In genomic region chr7:80652289-80652688, GRCm38 (mm10) we compare ENCODE assay signal across 9 mouse cellular contexts. TPM values are rescaled to one million over a fixed set of nuclear protein-coding genes. Genes with fewer than 3 reads are reported as not detected.
DNase-seq lines count a peak whose midpoint lies in the region; ATAC-seq and TF ChIP-seq lines count a peak whose summit lies in the region.
"Had no signal": no experiment of that assay in that cellular context is flagged by ENCODE, and none has a peak within 500 bp of the region (broad histone marks: within the 10 kb centered on the region; RNA-seq: fewer than 3 reads in every experiment).

No protein-coding gene starts in this region.

- no peaks in the 10 kb centered on the region for H3K9me3 ChIP-seq in embryonic facial prominence, embryonic 13.5 days
- no peaks in the 10 kb centered on the region for H3K9me3 ChIP-seq in hindbrain, embryonic 16.5 days (ENCODE audit: control insufficient read depth, low read length)
- H3K9me3 ChIP-seq in neural tube, embryonic 14.5 days (ENCODE audit: control insufficient read depth, low read length), result no peaks in the 10 kb centered on the region
- H3K9me3 ChIP-seq: G1E had no signal

- no peak overlapping the region for H3K4me3 ChIP-seq in layer of hippocampus, adult 2 months
- no peak overlapping the region for H3K4me3 ChIP-seq in embryonic facial prominence, embryonic 13.5 days
- H3K4me3 ChIP-seq in hindbrain, embryonic 16.5 days (ENCODE audit: low read length), result no peak overlapping the region
- H3K4me3 ChIP-seq in neural tube, embryonic 14.5 days (ENCODE audit: low read depth, low read length), result no peak overlapping the region

- no peak for DNase-seq in layer of hippocampus, adult 2 months (ENCODE audit: low spot score in 2 of 2)
- no peak for DNase-seq in layer of hippocampus, postnatal 10 days (ENCODE audit: low spot score in 2 of 2)
- DNase-seq in right cerebral cortex, postnatal 14 days, result no peak

- peak overlapping the region; percentile 89 for H3K27ac ChIP-seq in layer of hippocampus, adult 2 months
- H3K27ac ChIP-seq in embryonic facial prominence, embryonic 13.5 days, result peak overlapping the region; percentile 69
- peak overlapping the region; percentile 37 for H3K27ac ChIP-seq in hindbrain, embryonic 16.5 days (ENCODE audit: low read depth, low read length)
- H3K27ac ChIP-seq in neural tube, embryonic 14.5 days (ENCODE audit: low read depth, low read length), result peak overlapping the region; percentile 24; the same call in 1 of the 2 replicates

- no peak overlapping the region for H3K9ac ChIP-seq in embryonic facial prominence, embryonic 13.5 days
- no peak overlapping the region for H3K9ac ChIP-seq in hindbrain, embryonic 16.5 days (ENCODE audit: low read depth, low read length)
- H3K9ac ChIP-seq in neural tube, embryonic 14.5 days (replicated peaks; ENCODE audit: low read depth, low read length), result no peak overlapping the region

- no peak for TF ChIP-seq CTCF in layer of hippocampus, adult 2 months (conservative IDR thresholded peaks at IDR 0.05)

- H3K36me3 ChIP-seq in embryonic facial prominence, embryonic 13.5 days, result no peaks in the 10 kb centered on the region
- H3K36me3 ChIP-seq in hindbrain, embryonic 16.5 days (ENCODE audit: control insufficient read depth, insufficient read depth, low read length), result no peaks in the 10 kb centered on the region
- H3K36me3 ChIP-seq in neural tube, embryonic 14.5 days (ENCODE audit: control insufficient read depth, insufficient read depth, low read length), result no peaks in the 10 kb centered on the region

- 55% methylated on average over 5 of the region's 5 CpGs for WGBS in embryonic facial prominence, embryonic 13.5 days
- 43% methylated on average over 5 of the region's 5 CpGs for WGBS in hindbrain, embryonic 16.5 days
- WGBS in neural tube, embryonic 14.5 days, result 40% methylated on average over 5 of the region's 5 CpGs

- H3K27me3 ChIP-seq in embryonic facial prominence, embryonic 13.5 days, result no peaks in the 10 kb centered on the region
- no peaks in the 10 kb centered on the region for H3K27me3 ChIP-seq in hindbrain, embryonic 16.5 days (replicated peaks; ENCODE audit: control insufficient read depth, insufficient read depth, low read length)
- H3K27me3 ChIP-seq in neural tube, embryonic 14.5 days (ENCODE audit: control insufficient read depth, insufficient read depth, low read length), result no peaks in the 10 kb centered on the region

- ATAC-seq in embryonic facial prominence, embryonic 13.5 days (ENCODE audit: insufficient number of reproducible peaks, insufficient read depth, low FRiP score, low TSS enrichment, low read depth), result no peak
- ATAC-seq in hindbrain, embryonic 16.5 days, result peak; percentile 57
- peak; percentile 47; the same call in 1 of the 2 replicates for ATAC-seq in neural tube, embryonic 14.5 days (ENCODE audit: low read depth)
- ATAC-seq in CD4-positive, CD25-positive, alpha-beta regulatory T cell, adult 4 months, result no peak
- no peak for ATAC-seq in erythroblast, adult 5-6 weeks (replicated peaks; ENCODE audit: low FRiP score, poor library complexity, severe bottlenecking)

- H3K4me2 ChIP-seq in embryonic facial prominence, embryonic 13.5 days, result no peak overlapping the region
- H3K4me2 ChIP-seq in hindbrain, embryonic 16.5 days (ENCODE audit: low read length), result no peak overlapping the region
- H3K4me2 ChIP-seq in neural tube, embryonic 14.5 days (ENCODE audit: low read depth, low read length), result no peak overlapping the region

- peaks cover 49% of the 10 kb centered on the region for H3K4me1 ChIP-seq in embryonic facial prominence, embryonic 13.5 days
- H3K4me1 ChIP-seq in hindbrain, embryonic 16.5 days (ENCODE audit: control insufficient read depth, insufficient read depth, low read depth, low read length), result peaks cover 35% of the 10 kb centered on the region
- peaks cover 9% of the 10 kb centered on the region for H3K4me1 ChIP-seq in neural tube, embryonic 14.5 days (ENCODE audit: control insufficient read depth, insufficient read depth, low read length)

RNA-seq across cellular contexts. Expression of gene Crtc3, which starts 36.4 kb away (rescaled TPM):
- 10 to 100 TPM; 21.0 to 24.4 TPM for total RNA-seq in layer of hippocampus, adult 2 months (2021)
- total RNA-seq in layer of hippocampus, postnatal 10 days (2021), result 10 to 100 TPM; 21.4 to 25.9 TPM
- 26.2 and 27.6 TPM in 2 replicates for polyA plus RNA-seq in embryonic facial prominence, embryonic 13.5 days (2015; fragmentation: Nextera tagmentation; extraction: Ambion mirVana)
- polyA plus RNA-seq in hindbrain, embryonic 16.5 days (2015; fragmentation: Nextera tagmentation; extraction: Ambion mirVana), result 14.2 and 16.1 TPM in 2 replicates
- 17.2 and 23.2 TPM in 2 replicates for polyA plus RNA-seq in neural tube, embryonic 14.5 days (2014; fragmentation: Nextera tagmentation; extraction: Ambion mirVana)
- 10 to 100 TPM; 17.1 to 21.3 TPM for polyA plus RNA-seq in CD4-positive, CD25-positive, alpha-beta regulatory T cell, adult 4 months (2017; shearing (Covaris generic))
- 1.5 and 2.1 TPM in 2 replicates for total RNA-seq in erythroblast, adult 5-6 weeks (2015; ENCODE audit: low replicate concordance)
- 3.6 and 11.8 TPM in 2 replicates for total RNA-seq in erythroblast, adult 5-6 weeks (2017; ENCODE audit: low replicate concordance)

Comparison
In these comparisons a context has a peak if more than half of its experiments do, and no peak if none do; other contexts are left out.
1. H3K27ac ChIP-seq: peak in every context shown above with its lines; median percentile 89 in layer of hippocampus, adult 2 months; 69 in embryonic facial prominence, embryonic 13.5 days; 37 in hindbrain, embryonic 16.5 days; 24 in neural tube, embryonic 14.5 days.
2. ATAC-seq: peak in hindbrain, embryonic 16.5 days (single experiment) and neural tube, embryonic 14.5 days (single experiment); none in embryonic facial prominence, embryonic 13.5 days (single experiment), CD4-positive, CD25-positive, alpha-beta regulatory T cell, adult 4 months (single experiment) and erythroblast, adult 5-6 weeks (single experiment).